Mouse (Mus musculus): ENCODE measurements around the gene Gnat3. TPM values are rescaled to one million over a fixed set of nuclear protein-coding genes. Genes with fewer than 3 reads are reported as not detected.
A peak's percentile ranks its signal among the peaks of the same experiment; 100 is the strongest.

Gnat3 gene
- polyA plus RNA-seq, 1 experiment = not detected

- TF ChIP-seq CTCF (IDR thresholded peaks at IDR 0.05; ENCODE audit: extremely low read depth, insufficient read depth, insufficient read length, insufficient replicate concordance) (no peak), POLR2A (IDR thresholded peaks at IDR 0.05; ENCODE audit: low read depth, low read length) (no peak)
- H3K36me3 ChIP-seq (ENCODE audit: control insufficient read depth, insufficient read depth, low read length) = no peaks in the 10 kb centered on the region
- H3K27ac ChIP-seq (ENCODE audit: insufficient read depth, low read length) = no peak overlapping the region
- DNase-seq (ENCODE audit: low read depth in 1 of 2, low spot score in 2 of 2) = no peak
- 89% methylated on average over 6 of the region's 6 CpGs for WGBS
- H3K4me1 ChIP-seq (ENCODE audit: control insufficient read depth, insufficient read depth, insufficient read length) = no peaks in the 10 kb centered on the region; the same call in 1 of the 2 replicates
- no peak overlapping the region for H3K4me3 ChIP-seq (ENCODE audit: extremely low read depth, insufficient read depth, insufficient read length)
- H3K27me3 ChIP-seq (ENCODE audit: control insufficient read depth, insufficient read depth, low read length) = no peaks in the 10 kb centered on the region
Measured at GRCm38 (mm10) chr5:18003675-18004074, 41.3 kb downstream of the Gnat3 start.

- Histone ChIP-seq H3K4me3 (ENCODE audit: extremely low read depth, insufficient read depth, insufficient read length) (no peak overlapping the region), H3K27me3 (ENCODE audit: control insufficient read depth, insufficient read depth, low read length) (no peaks in the 10 kb centered on the region), H3K36me3 (ENCODE audit: control insufficient read depth, insufficient read depth, low read length) (no peaks in the 10 kb centered on the region), H3K27ac (ENCODE audit: insufficient read depth, low read length) (no peak overlapping the region), H3K4me1 (ENCODE audit: control insufficient read depth, insufficient read depth, insufficient read length) (no peaks in the 10 kb centered on the region; the same call in 1 of the 2 replicates)
- DNase-seq (ENCODE audit: low read depth in 1 of 2, low spot score in 2 of 2) = no peak
- 96% methylated on average over 3 of the region's 3 CpGs for WGBS
- TF ChIP-seq CTCF (IDR thresholded peaks at IDR 0.05; ENCODE audit: extremely low read depth, insufficient read depth, insufficient read length, insufficient replicate concordance) = no peak
- no peak for TF ChIP-seq POLR2A (IDR thresholded peaks at IDR 0.05; ENCODE audit: low read depth, low read length)
Measured at GRCm38 (mm10) chr5:18004824-18005611, 42.7 kb downstream of the Gnat3 start.

- H3K4me1 ChIP-seq (ENCODE audit: control insufficient read depth, insufficient read depth, insufficient read length) = no peaks in the 10 kb centered on the region; the same call in 1 of the 2 replicates
- H3K36me3 ChIP-seq (ENCODE audit: control insufficient read depth, insufficient read depth, low read length) = no peaks in the 10 kb centered on the region
- 91% methylated on average over 2 of the region's 2 CpGs for WGBS
- TF ChIP-seq CTCF (IDR thresholded peaks at IDR 0.05; ENCODE audit: extremely low read depth, insufficient read depth, insufficient read length, insufficient replicate concordance) = no peak
- no peak for TF ChIP-seq POLR2A (IDR thresholded peaks at IDR 0.05; ENCODE audit: low read depth, low read length)
- H3K27me3 ChIP-seq (ENCODE audit: control insufficient read depth, insufficient read depth, low read length) = no peaks in the 10 kb centered on the region
- H3K4me3 ChIP-seq (ENCODE audit: extremely low read depth, insufficient read depth, insufficient read length) = no peak overlapping the region
- no peak overlapping the region for H3K27ac ChIP-seq (ENCODE audit: insufficient read depth, low read length)
- DNase-seq (ENCODE audit: low read depth in 1 of 2, low spot score in 2 of 2) = no peak
Measured at GRCm38 (mm10) chr5:18006157-18006556, 43.8 kb downstream of the Gnat3 start.

GRCm38 (mm10) chr5:18007067-18007466, 44.7 kb downstream of the Gnat3 start:
- Histone ChIP-seq H3K27me3 (ENCODE audit: control insufficient read depth, insufficient read depth, low read length) (no peaks in the 10 kb centered on the region), H3K27ac (ENCODE audit: insufficient read depth, low read length) (no peak overlapping the region), H3K4me1 (ENCODE audit: control insufficient read depth, insufficient read depth, insufficient read length) (no peaks in the 10 kb centered on the region; the same call in 1 of the 2 replicates), H3K4me3 (ENCODE audit: extremely low read depth, insufficient read depth, insufficient read length) (no peak overlapping the region), H3K36me3 (ENCODE audit: control insufficient read depth, insufficient read depth, low read length) (no peaks in the 10 kb centered on the region)
- no peak for DNase-seq (ENCODE audit: low read depth in 1 of 2, low spot score in 2 of 2)
- TF ChIP-seq CTCF (IDR thresholded peaks at IDR 0.05; ENCODE audit: extremely low read depth, insufficient read depth, insufficient read length, insufficient replicate concordance) (no peak), POLR2A (IDR thresholded peaks at IDR 0.05; ENCODE audit: low read depth, low read length) (no peak)

GRCm38 (mm10) chr5:18010301-18010700, 48.0 kb downstream of the Gnat3 start:
- DNase-seq (ENCODE audit: low read depth in 1 of 2, low spot score in 2 of 2) = no peak
- H3K4me1 ChIP-seq (ENCODE audit: control insufficient read depth, insufficient read depth, insufficient read length) = no peaks in the 10 kb centered on the region; the same call in none of the 2 replicates
- WGBS = 35% methylated on average over 5 of the region's 5 CpGs
- H3K27ac ChIP-seq (ENCODE audit: insufficient read depth, low read length) = no peak overlapping the region
- TF ChIP-seq CTCF (IDR thresholded peaks at IDR 0.05; ENCODE audit: extremely low read depth, insufficient read depth, insufficient read length, insufficient replicate concordance) = no peak
- TF ChIP-seq POLR2A (IDR thresholded peaks at IDR 0.05; ENCODE audit: low read depth, low read length) = no peak
- no peak overlapping the region; the same call in 1 of the 2 replicates for H3K4me3 ChIP-seq (ENCODE audit: extremely low read depth, insufficient read depth, insufficient read length)
- H3K27me3 ChIP-seq (ENCODE audit: control insufficient read depth, insufficient read depth, low read length) = no peaks in the 10 kb centered on the region
- no peaks in the 10 kb centered on the region for H3K36me3 ChIP-seq (ENCODE audit: control insufficient read depth, insufficient read depth, low read length)

GRCm38 (mm10) chr5:18013196-18013595, 50.8 kb downstream of the Gnat3 start:
- 5% methylated on average over 2 of the region's 2 CpGs for WGBS
- H3K36me3 ChIP-seq (ENCODE audit: control insufficient read depth, insufficient read depth, low read length) = no peaks in the 10 kb centered on the region
- H3K4me3 ChIP-seq (ENCODE audit: extremely low read depth, insufficient read depth, insufficient read length) = no peak overlapping the region
- no peaks in the 10 kb centered on the region; the same call in 1 of the 2 replicates for H3K4me1 ChIP-seq (ENCODE audit: control insufficient read depth, insufficient read depth, insufficient read length)
- TF ChIP-seq POLR2A (IDR thresholded peaks at IDR 0.05; ENCODE audit: low read depth, low read length) (no peak), CTCF (IDR thresholded peaks at IDR 0.05; ENCODE audit: extremely low read depth, insufficient read depth, insufficient read length, insufficient replicate concordance) (no peak)
- no peaks in the 10 kb centered on the region for H3K27me3 ChIP-seq (ENCODE audit: control insufficient read depth, insufficient read depth, low read length)
- no peak overlapping the region for H3K27ac ChIP-seq (ENCODE audit: insufficient read depth, low read length)
- peak in 1 of 2 experiments; percentile 33 for DNase-seq (ENCODE audit: low read depth in 1 of 2, low spot score in 2 of 2)

Data from spleen, adult 2 months (tissue).